Mouse (Mus musculus): ENCODE data around the gene Ino80e. TPM values are rescaled to one million over a fixed set of nuclear protein-coding genes. Genes with fewer than 3 reads are reported as not detected.
A peak's percentile ranks its signal among the peaks of the same experiment; 100 is the strongest.
"Not testable (repeated sequence)": the region's sequence is repeated elsewhere in the genome, so short reads cannot be mapped to it uniquely, and the experiment has no call there.

Ino80e gene
- total RNA-seq (2021): 10 to 100 TPM in 1 of 2 experiments, 1 to 10 TPM in 1; 8.4 to 12.3 TPM
- long read RNA-seq, experiment 1, partial matches to known transcripts: 0 of 5 reads
- long read RNA-seq, experiment 1, other reads (novel, unspliced or antisense): 2 of 5 reads
- long read RNA-seq, experiment 2, partial matches to known transcripts: 0 of 7 reads
- long read RNA-seq, experiment 2, other reads (novel, unspliced or antisense): 3 of 7 reads

- DNase-seq (ENCODE audit: low spot score): peak; percentile 93
Measured at GRCm38 (mm10) chr7:126862147-126862784, at the start of gene Ino80e. Ino80e (minus strand) TSS chr7:126862377.

GRCm38 (mm10) chr7:126905590-126905989, 43.4 kb upstream of the Ino80e start:
- no peak for DNase-seq (ENCODE audit: low spot score)

- not testable (repeated sequence) for DNase-seq (ENCODE audit: low spot score)
Measured at GRCm38 (mm10) chr7:126899781-126900180, 37.6 kb upstream of the Ino80e start.

- DNase-seq (ENCODE audit: low spot score): peak; percentile 97
Measured at GRCm38 (mm10) chr7:126898102-126898990, 36.2 kb upstream of the Ino80e start.

- peak; percentile 40 for DNase-seq (ENCODE audit: low spot score)
Measured at GRCm38 (mm10) chr7:126897390-126898101, 35.4 kb upstream of the Ino80e start.

- no peak for DNase-seq (ENCODE audit: low spot score)
Measured at GRCm38 (mm10) chr7:126896912-126897311, 34.7 kb upstream of the Ino80e start.

- DNase-seq (ENCODE audit: low spot score): no peak
Measured at GRCm38 (mm10) chr7:126888852-126889251, 26.7 kb upstream of the Ino80e start.

- no peak for DNase-seq (ENCODE audit: low spot score)
Measured at GRCm38 (mm10) chr7:126887281-126887680, 25.1 kb upstream of the Ino80e start.

GRCm38 (mm10) chr7:126884286-126885164, 22.3 kb upstream of the Ino80e start, which contains the start of gene Taok2:
Taok2 (minus strand) TSS chr7:126884703.
- DNase-seq (ENCODE audit: low spot score): peak; percentile 96

GRCm38 (mm10) chr7:126883731-126884181, 21.6 kb upstream of the Ino80e start:
- no peak for DNase-seq (ENCODE audit: low spot score)

GRCm38 (mm10) chr7:126881040-126881439, 18.9 kb upstream of the Ino80e start:
- DNase-seq (ENCODE audit: low spot score): no peak

GRCm38 (mm10) chr7:126877239-126877638, 15.1 kb upstream of the Ino80e start:
- DNase-seq (ENCODE audit: low spot score): no peak

GRCm38 (mm10) chr7:126870520-126870891, 8.3 kb upstream of the Ino80e start:
- DNase-seq (ENCODE audit: low spot score): no peak

GRCm38 (mm10) chr7:126869780-126870519, 7.8 kb upstream of the Ino80e start:
- DNase-seq (ENCODE audit: low spot score): no peak

GRCm38 (mm10) chr7:126868003-126868402, 5.8 kb upstream of the Ino80e start:
- DNase-seq (ENCODE audit: low spot score): no peak

GRCm38 (mm10) chr7:126867534-126867933, 5.4 kb upstream of the Ino80e start:
- no peak for DNase-seq (ENCODE audit: low spot score)

- DNase-seq (ENCODE audit: low spot score): no peak
Measured at GRCm38 (mm10) chr7:126863791-126864190, 1.6 kb upstream of the Ino80e start.

GRCm38 (mm10) chr7:126861429-126862130, 597 bp downstream of the Ino80e start, which contains the start of gene Hirip3:
Hirip3 (plus strand) TSS chr7:126861972.
- peak; percentile 97 for DNase-seq (ENCODE audit: low spot score)

GRCm38 (mm10) chr7:126860987-126861386, 1.2 kb downstream of the Ino80e start:
- DNase-seq (ENCODE audit: low spot score): no peak

All from gastrocnemius, adult 18-20 months (tissue).